ENCODE assay signal across 26 mouse cellular contexts in the genomic region with DNA sequence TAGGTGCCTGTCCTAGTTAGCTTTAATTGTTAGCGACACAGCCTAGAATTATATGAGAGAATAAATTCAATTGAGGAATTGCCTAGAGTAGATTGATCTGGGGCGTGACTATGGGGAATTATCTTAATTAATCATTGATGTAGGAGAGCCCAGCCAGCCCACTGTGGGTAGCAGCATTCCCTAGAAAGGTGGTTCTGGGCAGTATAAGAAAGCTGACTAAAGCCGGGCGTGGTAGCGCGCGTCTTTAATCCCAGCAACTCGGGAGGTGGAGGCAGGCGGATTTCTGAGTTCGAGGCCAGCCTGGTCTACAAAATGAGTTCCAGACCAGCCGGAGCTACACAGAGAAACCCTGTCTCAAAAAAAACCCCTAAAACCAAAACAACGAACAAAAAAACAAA.
DNase-seq lines count a peak whose midpoint lies in the region; ATAC-seq lines count a peak whose summit lies in the region.
"Had no signal": no experiment of that assay in that cellular context is flagged by ENCODE, and none has a peak within 500 bp of the region (broad histone marks: within the 10 kb centered on the region; RNA-seq: fewer than 3 reads in every experiment).

No protein-coding gene starts in this region.

- H3K27me3 ChIP-seq in midbrain, embryonic 11.5 days (ENCODE audit: control insufficient read depth, insufficient read depth, low read length), result no peaks in the 10 kb centered on the region
- no peaks in the 10 kb centered on the region for H3K27me3 ChIP-seq in midbrain, embryonic 14.5 days (ENCODE audit: control insufficient read depth, insufficient read depth, low read length)
- H3K27me3 ChIP-seq in limb, embryonic 10.5 days (ENCODE audit: low read depth, poor library complexity, severe bottlenecking), result no peaks in the 10 kb centered on the region
- H3K27me3 ChIP-seq: embryonic facial prominence, embryonic 13.5 days; embryonic facial prominence, embryonic 15.5 days; forebrain, embryonic 12.5 days had no signal

- DNase-seq in heart, adult 11 months, result peak; percentile 61
- no peak for DNase-seq in heart, postnatal 4 days
- peak; percentile 77 for DNase-seq in midbrain, embryonic 11.5 days (ENCODE audit: low spot score, missing footprints)
- no peak for DNase-seq in midbrain, embryonic 14.5 days
- peak; percentile 0 for DNase-seq in thymus, postnatal 25 days
- no peak for DNase-seq in thymus, postnatal 36 days
- peak; percentile 10 for DNase-seq in limb, embryonic 10.5 days (ENCODE audit: low spot score)
- DNase-seq: adrenal gland, adult 2 months; adrenal gland, postnatal 10 days; adrenal gland, postnatal 25 days; B cell, adult 2 months; cerebellum, adult 11 months; cerebellum, adult 18-20 months; cerebellum, adult 8-10 months; cerebellum, adult 9-11 months; cerebellum, postnatal 14 days; cerebellum, postnatal 36 days; embryo, embryonic 11 days had no signal

- no peak for ATAC-seq in midbrain, embryonic 11.5 days (ENCODE audit: low FRiP score)
- no peak for ATAC-seq in midbrain, embryonic 14.5 days (ENCODE audit: low FRiP score, low TSS enrichment)
- ATAC-seq: CD4-positive, CD25-positive, alpha-beta regulatory T cell, adult 4 months; forebrain, embryonic 14.5 days had no signal

- H3K27ac ChIP-seq in midbrain, embryonic 11.5 days (ENCODE audit: low read depth, low read length), result no peak overlapping the region
- H3K27ac ChIP-seq in midbrain, embryonic 14.5 days (replicated peaks; ENCODE audit: low read depth, low read length), result no peak overlapping the region
- no peak overlapping the region for H3K27ac ChIP-seq in limb, embryonic 10.5 days
- H3K27ac ChIP-seq: embryonic facial prominence, embryonic 13.5 days; embryonic facial prominence, embryonic 15.5 days; forebrain, embryonic 10.5 days; forebrain, embryonic 12.5 days had no signal

- H3K9me3 ChIP-seq in midbrain, embryonic 11.5 days (ENCODE audit: control insufficient read depth, low read length), result no peaks in the 10 kb centered on the region
- no peaks in the 10 kb centered on the region for H3K9me3 ChIP-seq in midbrain, embryonic 14.5 days (ENCODE audit: control insufficient read depth, low read length)
- no peaks in the 10 kb centered on the region for H3K9me3 ChIP-seq in limb, embryonic 10.5 days (replicated peaks)
- H3K9me3 ChIP-seq: embryonic facial prominence, embryonic 13.5 days; embryonic facial prominence, embryonic 15.5 days; forebrain, embryonic 10.5 days; forebrain, embryonic 12.5 days had no signal

- H3K4me1 ChIP-seq in midbrain, embryonic 11.5 days (ENCODE audit: control insufficient read depth, insufficient read depth, low read length), result no peaks in the 10 kb centered on the region
- no peaks in the 10 kb centered on the region for H3K4me1 ChIP-seq in midbrain, embryonic 14.5 days (ENCODE audit: control insufficient read depth, insufficient read depth, low read length)
- H3K4me1 ChIP-seq in limb, embryonic 10.5 days, result peaks cover 5% of the 10 kb centered on the region; the same call in 1 of the 2 replicates
- H3K4me1 ChIP-seq: forebrain, embryonic 10.5 days; forebrain, embryonic 12.5 days had no signal

- no peak overlapping the region for H3K4me2 ChIP-seq in midbrain, embryonic 11.5 days
- no peak overlapping the region for H3K4me2 ChIP-seq in midbrain, embryonic 14.5 days (ENCODE audit: low read length)
- H3K4me2 ChIP-seq: embryonic facial prominence, embryonic 13.5 days; embryonic facial prominence, embryonic 15.5 days; forebrain, embryonic 12.5 days had no signal

- no peak overlapping the region for H3K9ac ChIP-seq in midbrain, embryonic 11.5 days (ENCODE audit: low read length)
- H3K9ac ChIP-seq in midbrain, embryonic 14.5 days (replicated peaks; ENCODE audit: low read length), result no peak overlapping the region
- H3K9ac ChIP-seq: embryonic facial prominence, embryonic 13.5 days; embryonic facial prominence, embryonic 15.5 days; forebrain, embryonic 12.5 days had no signal

- H3K4me3 ChIP-seq in midbrain, embryonic 11.5 days (ENCODE audit: low read depth, low read length), result no peak overlapping the region
- H3K4me3 ChIP-seq in midbrain, embryonic 14.5 days (replicated peaks; ENCODE audit: low read depth, low read length), result no peak overlapping the region
- no peak overlapping the region for H3K4me3 ChIP-seq in limb, embryonic 10.5 days
- H3K4me3 ChIP-seq: embryonic facial prominence, embryonic 13.5 days; embryonic facial prominence, embryonic 15.5 days; erythroblast, embryonic 14.5 days; forebrain, embryonic 10.5 days; forebrain, embryonic 12.5 days had no signal

- H3K36me3 ChIP-seq in midbrain, embryonic 11.5 days (ENCODE audit: control insufficient read depth, insufficient read depth, low read length), result no peaks in the 10 kb centered on the region
- H3K36me3 ChIP-seq in midbrain, embryonic 14.5 days (ENCODE audit: control insufficient read depth, insufficient read depth, low read length), result no peaks in the 10 kb centered on the region
- H3K36me3 ChIP-seq in limb, embryonic 10.5 days, result no peaks in the 10 kb centered on the region
- H3K36me3 ChIP-seq: embryonic facial prominence, embryonic 13.5 days; embryonic facial prominence, embryonic 15.5 days; forebrain, embryonic 10.5 days; forebrain, embryonic 12.5 days; G1E had no signal

- 94% methylated on average over 12 of the region's 12 CpGs for WGBS in midbrain, embryonic 11.5 days
- WGBS in midbrain, embryonic 14.5 days, result 97% methylated on average over 12 of the region's 12 CpGs
- 95% methylated on average over 12 of the region's 12 CpGs for WGBS in limb, embryonic 10.5 days

Comparison
In these comparisons a context has a peak if more than half of its experiments do, and no peak if none do; other contexts are left out.
1. DNase-seq: peak in heart, adult 11 months (single experiment), midbrain, embryonic 11.5 days (single experiment), thymus, postnatal 25 days (single experiment) and limb, embryonic 10.5 days (single experiment); none in heart, postnatal 4 days (single experiment), midbrain, embryonic 14.5 days (single experiment) and thymus, postnatal 36 days (0 of 2).